Mouse (Mus musculus) intestine, postnatal 0 days (tissue): ENCODE measurements around the gene Rasd1. TPM values are rescaled to one million over a fixed set of nuclear protein-coding genes. Genes with fewer than 3 reads are reported as not detected.
A peak's percentile ranks its signal among the peaks of the same experiment; 100 is the strongest.

Source experiments
- ATAC-seq: fragments of 200-750 bp; cut with Nextera tagmentation; 2 replicates; pipeline ENCODE4 v1.8.0; 2017; ENCODE audit warnings: mild to moderate bottlenecking, moderate TSS enrichment, moderate library complexity
- H3K27ac ChIP-seq: fragments of 300-500 bp; sonication (generic); 2 replicates; pipeline ENCODE4 v1.5.1; 2014; ENCODE audit warnings: mild to moderate bottlenecking, low read depth, low read length, moderate library complexity
- H3K27me3 ChIP-seq: fragments of 300-500 bp; sonication (generic); replicated peaks from 2 replicates; pipeline ENCODE4 v1.6.1; 2014; ENCODE audit warnings: low read length, mixed read lengths; ENCODE audit not compliant: control insufficient read depth, insufficient read depth
- H3K36me3 ChIP-seq: fragments of 300-500 bp; sonication (generic); 2 replicates; pipeline ENCODE4 v1.6.1; 2014; ENCODE audit warnings: mild to moderate bottlenecking, moderate library complexity; ENCODE audit not compliant: control insufficient read depth, insufficient read depth
- H3K4me1 ChIP-seq: fragments of 300-500 bp; sonication (generic); replicated peaks from 2 replicates; pipeline ENCODE4 v1.6.1; 2014; ENCODE audit warnings: antibody characterized with exemption, low read length, mixed read lengths; ENCODE audit not compliant: control insufficient read depth, insufficient read depth
- H3K4me2 ChIP-seq: fragments of 300-500 bp; sonication (generic); replicated peaks from 2 replicates; pipeline ENCODE4 v1.6.1; 2014; ENCODE audit warnings: low read depth, mild to moderate bottlenecking, moderate library complexity
- H3K4me3 ChIP-seq: fragments of 300-500 bp; sonication (generic); 2 replicates; pipeline ENCODE4 v1.5.1; 2014; ENCODE audit warnings: low read depth, low read length
- H3K9ac ChIP-seq: fragments of 300-500 bp; sonication (generic); 2 replicates; pipeline ENCODE4 v1.6.1; 2014; ENCODE audit warnings: mild to moderate bottlenecking, low read depth, low read length
- H3K9me3 ChIP-seq: fragments of 300-500 bp; sonication (generic); 2 replicates; pipeline ENCODE4 v1.6.1; 2016; ENCODE audit warnings: mixed run types; ENCODE audit not compliant: control insufficient read depth
- CTCF ChIP-seq: sonication (generic); IDR thresholded peaks from 2 replicates; pipeline ENCODE4 v1.5.1; 2016; ENCODE audit warnings: low read depth, mild to moderate bottlenecking, control low read depth, antibody characterized with exemption, moderate library complexity
- WGBS: fragments of 180-500 bp; shearing (Covaris S2); extraction: QIAGEN DNeasy Blood & Tissue Kit; methylation state at CpG from one replicate; pipeline ENCODE4 v1.1.7; 2014; 5-methylcytosine and 5-hydroxymethylcytosine counted together
- polyA plus RNA-seq: library from polyadenylated mRNA; unstranded; fragments of >200 nt; fragmentation: Nextera tagmentation; extraction: Ambion mirVana; gene quantifications from 2 replicates; pipeline ENCODE4 v1.2.1, GENCODE M21; 2015

Rasd1 gene
- polyA plus RNA-seq, 1 experiment from 2014 or later = 1.4 TPM

- no peaks in the 10 kb centered on the region for H3K36me3 ChIP-seq
- peaks cover 12% of the 10 kb centered on the region; the same call in 1 of the 2 replicates for H3K27me3 ChIP-seq
- no peak overlapping the region for H3K27ac ChIP-seq
- no peaks in the 10 kb centered on the region for H3K4me1 ChIP-seq
- no peak overlapping the region for H3K9ac ChIP-seq
- TF ChIP-seq CTCF = no peak
- H3K4me2 ChIP-seq = no peak overlapping the region
- H3K9me3 ChIP-seq = no peaks in the 10 kb centered on the region
- no peak overlapping the region for H3K4me3 ChIP-seq
- 92% methylated on average over 5 of the region's 5 CpGs for WGBS
- no peak for ATAC-seq
Observed at GRCm38 (mm10) chr11:59973389-59973788, 8.6 kb upstream of the Rasd1 start.

GRCm38 (mm10) chr11:59971691-59972090, 6.9 kb upstream of the Rasd1 start:
- Histone ChIP-seq H3K4me1 (no peaks in the 10 kb centered on the region), H3K36me3 (no peaks in the 10 kb centered on the region), H3K27ac (no peak overlapping the region), H3K27me3 (peaks cover 18% of the 10 kb centered on the region; the same call in 1 of the 2 replicates), H3K9ac (no peak overlapping the region), H3K4me2 (no peak overlapping the region), H3K9me3 (no peaks in the 10 kb centered on the region), H3K4me3 (no peak overlapping the region)
- WGBS = 48% methylated on average over 2 of the region's 2 CpGs
- no peak for ATAC-seq
- TF ChIP-seq CTCF = no peak

GRCm38 (mm10) chr11:59970780-59971179, 6.0 kb upstream of the Rasd1 start:
- H3K27ac ChIP-seq = no peak overlapping the region
- 69% methylated on average over 5 of the region's 5 CpGs for WGBS
- no peaks in the 10 kb centered on the region for H3K9me3 ChIP-seq
- no peak for ATAC-seq
- no peak for TF ChIP-seq CTCF
- H3K27me3 ChIP-seq = peaks cover 18% of the 10 kb centered on the region; the same call in 1 of the 2 replicates
- no peaks in the 10 kb centered on the region for H3K36me3 ChIP-seq
- no peaks in the 10 kb centered on the region for H3K4me1 ChIP-seq
- H3K4me2 ChIP-seq = no peak overlapping the region
- no peak overlapping the region for H3K4me3 ChIP-seq
- no peak overlapping the region for H3K9ac ChIP-seq

GRCm38 (mm10) chr11:59967765-59968164, 3.0 kb upstream of the Rasd1 start:
- WGBS = 83% methylated on average over 1 of the region's 1 CpGs
- H3K9ac ChIP-seq = no peak overlapping the region
- ATAC-seq = no peak

GRCm38 (mm10) chr11:59966102-59966483, 1.3 kb upstream of the Rasd1 start:
- Histone ChIP-seq H3K36me3 (peaks cover 14% of the 10 kb centered on the region; the same call in 1 of the 2 replicates), H3K9ac (no peak overlapping the region), H3K4me1 (peaks cover 10% of the 10 kb centered on the region; the same call in 1 of the 2 replicates), H3K9me3 (no peaks in the 10 kb centered on the region), H3K4me3 (no peak overlapping the region), H3K27ac (no peak overlapping the region), H3K27me3 (0 out of 2 replicates have a peak, but pooled peaks cover 18% of the 10 kb centered on the region), H3K4me2 (no peak overlapping the region)
- 21% methylated on average over 4 of the region's 4 CpGs for WGBS
- ATAC-seq = no peak
- no peak for TF ChIP-seq CTCF

More at GRCm38 (mm10) chr11:59967765-59968164, 3.0 kb upstream of the Rasd1 start:
- no peaks in the 10 kb centered on the region; the same call in 1 of the 2 replicates for H3K36me3 ChIP-seq
- H3K4me1 ChIP-seq = peaks cover 10% of the 10 kb centered on the region; the same call in 1 of the 2 replicates
- no peak overlapping the region for H3K27ac ChIP-seq
- H3K4me2 ChIP-seq = no peak overlapping the region
- TF ChIP-seq CTCF = no peak
- H3K27me3 ChIP-seq = 0 out of 2 replicates have a peak, but pooled peaks cover 18% of the 10 kb centered on the region
- no peaks in the 10 kb centered on the region for H3K9me3 ChIP-seq
- no peak overlapping the region for H3K4me3 ChIP-seq

GRCm38 (mm10) chr11:59965227-59966101, 720 bp upstream of the Rasd1 start:
- peak; percentile 81 for ATAC-seq
- Histone ChIP-seq H3K27me3 (0 out of 2 replicates have a peak, but pooled peaks cover 18% of the 10 kb centered on the region), H3K9me3 (no peaks in the 10 kb centered on the region), H3K4me2 (peak overlapping the region; percentile 91), H3K36me3 (peaks cover 21% of the 10 kb centered on the region; the same call in 1 of the 2 replicates), H3K27ac (peak overlapping the region; percentile 70), H3K4me1 (peaks cover 10% of the 10 kb centered on the region; the same call in 1 of the 2 replicates), H3K9ac (peak overlapping the region; percentile 24), H3K4me3 (peak overlapping the region; percentile 49)
- WGBS = 9% methylated on average over 25 of the region's 25 CpGs
- TF ChIP-seq CTCF = peak; percentile 96
